Mouse (Mus musculus): ENCODE measurements around the gene Sphk1.
A peak's percentile ranks its signal among the peaks of the same experiment; 100 is the strongest.

Sphk1 gene

DNA sequence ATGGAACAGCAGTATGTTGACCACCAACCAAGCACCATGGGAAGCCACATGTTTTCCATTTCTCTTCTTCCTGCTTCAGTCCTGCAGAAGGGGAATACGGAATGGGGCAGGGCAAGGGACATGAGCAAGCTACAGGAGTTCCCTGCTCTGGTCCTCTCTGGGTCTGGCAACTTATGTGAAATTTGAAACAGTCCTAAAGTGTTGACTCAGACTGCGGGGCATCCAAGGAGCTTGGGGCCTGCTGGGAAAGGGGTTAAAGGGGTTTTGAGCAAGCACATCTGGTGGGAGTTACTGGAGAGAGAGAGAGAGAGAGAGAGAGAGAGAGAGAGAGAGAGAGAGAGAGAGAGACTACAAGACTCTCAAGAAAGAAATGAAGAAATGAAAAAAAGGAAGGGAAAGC lies 22.0 kb upstream of the Sphk1 start:
- DNase-seq (ENCODE audit: low spot score in 2 of 2), result no peak

DNA sequence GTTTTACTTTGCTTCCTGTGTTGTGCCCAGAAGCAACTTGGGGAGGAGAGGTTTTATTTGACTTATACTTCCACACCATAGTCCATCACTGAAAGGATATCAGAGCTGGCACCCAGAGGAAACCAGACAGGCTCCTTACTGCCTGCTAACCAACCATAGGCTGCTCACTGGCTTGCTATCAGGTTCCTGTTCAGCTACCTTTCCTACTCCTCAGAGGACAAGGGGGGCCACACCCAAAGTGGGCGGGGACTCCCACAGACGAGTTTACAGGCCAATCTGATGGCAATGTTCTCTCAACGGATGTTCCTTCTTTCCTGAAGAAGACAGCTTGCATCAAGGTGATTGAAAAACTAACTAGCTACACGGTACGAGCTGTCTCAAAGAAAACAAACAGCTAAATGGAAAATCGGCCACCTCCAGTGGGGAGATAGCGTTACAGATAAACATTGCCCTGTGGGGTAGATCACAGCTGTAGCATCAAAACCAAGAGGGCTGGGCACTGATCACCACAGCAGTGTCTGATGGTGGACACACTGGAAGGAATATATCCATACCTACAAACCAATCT lies 19.3 kb upstream of the Sphk1 start:
- DNase-seq (ENCODE audit: low spot score in 2 of 2), result peak in 1 of 2 experiments; percentile 67

DNA sequence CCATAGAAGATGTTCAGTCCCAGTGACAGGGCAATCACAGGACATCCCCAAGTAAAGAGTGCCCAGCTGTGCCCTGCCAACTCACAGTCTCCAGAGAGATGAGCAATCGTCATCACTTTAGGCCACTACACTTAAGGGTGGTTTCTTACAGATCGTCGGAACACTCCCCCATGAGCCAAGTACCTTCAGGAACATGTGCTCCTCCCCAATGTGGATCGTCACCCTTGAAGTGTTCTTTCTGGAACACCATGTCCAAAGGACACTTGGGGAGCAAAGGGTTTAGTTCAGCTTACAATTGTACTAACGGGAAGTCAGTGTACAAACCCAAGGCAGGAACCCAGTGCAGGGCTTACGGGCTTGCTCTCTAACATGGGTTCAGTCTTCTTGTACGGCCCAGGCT lies 18.6 kb upstream of the Sphk1 start:
- DNase-seq (ENCODE audit: low spot score in 2 of 2), result no peak

DNA sequence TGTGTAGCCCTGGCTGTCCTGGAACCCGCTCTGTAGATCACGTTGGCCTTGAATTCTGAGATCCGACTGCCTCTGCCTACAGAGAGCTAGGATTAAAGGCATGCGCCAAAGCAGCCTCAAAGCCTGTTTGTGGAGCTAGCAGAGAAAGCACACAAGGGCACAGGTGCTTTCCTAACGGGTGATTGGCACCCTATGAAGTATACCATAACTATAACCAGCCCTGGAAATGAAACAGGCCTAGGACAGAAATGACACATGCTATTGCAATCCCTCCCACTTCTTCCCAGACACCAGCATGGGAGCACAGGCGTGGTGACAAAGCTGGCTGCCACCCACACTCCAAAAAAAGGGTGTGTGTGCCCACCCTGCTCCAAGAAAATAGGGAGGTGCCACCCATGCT lies 17.7 kb upstream of the Sphk1 start:
- DNase-seq (ENCODE audit: low spot score in 2 of 2), result no peak

DNA sequence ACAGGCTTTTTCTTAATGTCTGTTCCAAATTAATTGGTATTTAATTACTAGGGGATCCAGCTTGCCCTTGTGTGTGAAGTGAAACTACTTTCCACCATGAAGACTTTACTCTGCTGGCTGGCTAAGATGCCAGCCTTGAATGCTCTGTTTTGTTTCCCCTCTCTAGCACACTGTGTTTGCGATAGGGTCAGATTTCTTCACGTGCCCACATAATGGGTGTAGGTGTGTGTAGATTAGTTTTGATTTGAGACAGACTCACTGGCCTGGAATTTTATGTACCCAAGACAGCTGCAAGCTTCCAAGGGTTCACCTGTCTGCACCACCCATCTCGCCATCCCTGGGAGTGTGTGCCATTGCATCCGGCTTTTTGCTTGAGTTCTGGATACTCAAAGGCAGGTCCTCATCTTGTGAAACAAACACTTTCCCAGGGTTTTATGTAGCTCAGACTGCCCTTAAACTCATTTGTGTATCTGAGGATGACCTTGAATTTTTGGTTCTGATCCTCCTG lies 17.1 kb upstream of the Sphk1 start:
- no peak for DNase-seq (ENCODE audit: low spot score in 2 of 2)

DNA sequence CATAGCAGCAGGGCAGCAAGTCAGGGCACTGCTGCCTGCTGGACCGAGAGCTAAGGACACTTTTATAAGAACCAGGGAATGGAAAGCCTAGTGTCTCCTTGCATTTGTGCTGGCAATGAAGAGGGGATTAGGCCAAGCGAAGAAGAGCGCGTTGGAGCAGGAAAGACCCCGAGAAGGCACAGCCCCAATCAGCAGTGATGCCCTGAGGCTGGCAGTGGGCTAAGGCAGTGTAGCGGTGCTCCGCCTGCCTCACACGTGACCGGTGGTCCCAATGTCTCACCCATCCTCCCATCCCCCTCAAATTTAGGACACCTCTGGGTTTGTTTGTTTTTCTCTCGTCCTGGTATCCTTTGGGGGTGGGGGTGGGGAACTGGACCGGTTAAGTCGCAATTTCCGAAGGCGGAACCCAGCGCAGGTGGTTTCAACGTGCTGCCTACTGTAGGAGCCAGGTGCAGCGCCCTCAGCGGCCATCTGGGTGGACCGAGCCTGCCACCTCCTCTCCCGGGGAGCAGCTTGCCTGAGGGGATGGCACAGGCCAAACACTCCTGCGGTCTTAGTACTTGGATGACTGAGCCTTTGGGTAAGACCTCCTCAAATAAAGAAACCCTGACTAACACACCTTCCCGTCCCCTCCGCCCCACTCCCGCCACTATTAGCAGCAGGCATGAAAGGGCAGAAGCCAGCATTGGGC lies 15.2 kb upstream of the Sphk1 start:
- no peak for DNase-seq (ENCODE audit: low spot score in 2 of 2)

DNA sequence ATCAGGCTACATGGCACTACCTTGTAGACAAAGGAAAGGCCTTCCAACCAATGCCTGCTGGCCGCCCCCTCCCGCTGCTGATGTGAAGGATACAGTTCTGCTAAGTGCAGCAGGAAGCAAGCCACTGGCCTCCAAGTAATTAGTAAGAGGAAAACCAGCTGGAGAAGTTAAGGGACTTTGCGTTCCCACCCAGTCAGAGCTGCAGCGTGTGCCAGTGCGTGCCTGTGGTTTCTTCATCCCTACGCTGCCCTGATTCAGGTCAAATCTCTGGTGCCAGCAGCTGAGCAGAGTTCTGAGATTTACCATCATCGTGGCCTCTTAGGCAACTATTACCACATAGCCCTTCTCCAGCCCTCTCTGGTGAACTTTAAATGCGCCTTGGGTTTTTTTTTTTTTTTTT lies 12.2 kb upstream of the Sphk1 start:
- no peak for DNase-seq (ENCODE audit: low spot score in 2 of 2)

DNA sequence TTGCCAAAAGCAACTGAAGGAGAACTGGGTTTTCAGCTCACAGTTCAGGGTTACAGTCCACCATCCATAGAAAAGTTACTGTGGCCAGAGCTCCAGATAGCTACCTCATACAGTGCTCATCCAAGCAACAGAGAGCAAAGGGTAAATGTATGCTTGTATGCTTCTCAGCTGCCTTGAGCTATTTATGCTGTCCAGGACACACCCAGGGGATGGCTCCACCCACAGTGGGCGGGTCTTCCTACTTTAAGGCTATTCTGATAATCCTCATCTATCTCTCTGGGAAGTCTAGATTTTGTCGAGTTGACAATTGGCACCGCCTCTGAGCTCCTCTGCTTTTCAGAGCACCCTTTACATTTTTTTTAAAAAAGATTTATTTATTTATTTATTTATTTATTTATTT lies 9.6 kb upstream of the Sphk1 start:
- peak in 1 of 2 experiments; percentile 62 for DNase-seq (ENCODE audit: low spot score in 2 of 2)

DNA sequence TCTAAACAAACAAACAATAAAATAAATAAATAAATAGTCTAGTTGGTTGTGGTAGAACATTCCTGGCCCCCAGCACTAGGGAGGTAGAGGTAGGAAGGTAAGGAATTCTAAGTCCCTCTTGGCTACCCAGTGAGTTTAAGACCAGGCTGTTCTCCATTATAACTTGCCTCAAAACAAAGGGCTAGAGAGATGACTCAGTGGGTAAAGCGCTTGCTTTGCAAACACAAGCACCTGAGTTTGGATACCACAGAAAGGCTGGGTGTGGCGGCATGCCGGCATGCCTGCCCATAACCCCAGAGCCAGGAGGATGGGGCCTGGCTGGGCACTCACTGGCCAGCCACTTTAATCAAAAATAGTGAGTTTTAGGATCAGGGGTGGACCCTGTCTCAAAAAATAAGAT lies 8.7 kb upstream of the Sphk1 start:
- no peak for DNase-seq (ENCODE audit: low spot score in 2 of 2)

DNA sequence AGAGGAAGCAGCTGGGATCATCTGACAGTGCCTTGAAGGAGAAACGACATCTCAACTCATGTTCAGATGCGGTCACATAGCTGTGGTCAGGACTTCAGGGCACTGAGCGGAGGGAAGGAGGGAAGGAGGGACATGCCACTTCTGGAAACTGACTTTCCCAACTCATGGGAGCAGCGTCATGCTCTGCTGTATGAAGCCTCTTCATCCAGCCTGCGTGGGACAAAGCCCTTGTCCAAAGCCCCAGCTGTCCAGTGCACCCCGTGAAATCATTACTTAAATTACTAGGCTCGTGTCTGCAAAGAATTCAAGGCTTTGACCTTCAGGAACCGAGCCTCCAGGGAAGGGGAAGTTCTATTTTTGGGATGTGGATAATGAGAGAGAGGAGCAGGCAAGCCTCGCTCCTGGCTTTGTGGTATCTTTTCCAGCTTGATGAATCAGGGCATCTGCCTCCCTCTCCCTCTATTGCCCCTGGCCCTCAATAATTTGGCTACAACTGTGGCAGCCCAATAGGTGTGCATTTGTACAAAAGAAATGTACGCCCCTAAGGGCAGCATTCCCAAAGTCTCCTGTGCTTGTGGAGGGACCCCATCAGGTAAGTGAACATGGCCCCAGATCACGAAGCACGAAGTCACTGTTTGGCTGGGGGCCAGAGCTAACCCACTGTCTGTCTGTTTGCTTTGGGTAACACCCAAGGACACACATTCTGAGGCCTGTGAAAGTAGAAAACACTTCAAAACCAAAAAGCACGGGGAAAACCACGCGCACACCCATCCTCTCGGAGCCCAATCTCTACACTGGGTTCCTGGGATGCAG lies 7.6 kb upstream of the Sphk1 start:
- DNase-seq (ENCODE audit: low spot score in 2 of 2), result no peak

DNA sequence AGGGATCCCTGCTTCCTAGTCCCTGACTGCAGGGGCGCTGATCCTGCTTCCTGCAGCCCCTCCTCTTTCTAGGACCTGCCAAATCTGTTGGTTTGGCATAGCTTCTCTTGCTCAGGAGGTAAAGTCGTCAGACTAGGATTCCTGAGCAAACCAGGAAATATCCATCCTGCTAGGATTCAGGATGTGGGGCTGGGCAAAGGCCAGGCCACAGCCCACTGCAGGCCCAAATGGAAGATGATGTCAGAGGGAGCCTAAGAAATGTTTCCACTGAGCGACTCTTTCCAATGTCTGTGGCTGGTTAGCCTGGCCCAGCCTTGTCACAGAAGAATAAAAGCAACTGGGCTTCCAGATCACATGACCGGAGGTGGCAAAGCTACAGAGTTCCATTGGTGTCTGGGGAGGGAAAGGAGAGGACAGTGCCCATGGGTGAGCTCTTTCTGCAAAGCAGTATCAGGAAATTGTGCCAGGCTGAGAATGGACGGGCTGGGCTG lies 7.0 kb upstream of the Sphk1 start:
- DNase-seq (ENCODE audit: low spot score in 2 of 2), result no peak

DNA sequence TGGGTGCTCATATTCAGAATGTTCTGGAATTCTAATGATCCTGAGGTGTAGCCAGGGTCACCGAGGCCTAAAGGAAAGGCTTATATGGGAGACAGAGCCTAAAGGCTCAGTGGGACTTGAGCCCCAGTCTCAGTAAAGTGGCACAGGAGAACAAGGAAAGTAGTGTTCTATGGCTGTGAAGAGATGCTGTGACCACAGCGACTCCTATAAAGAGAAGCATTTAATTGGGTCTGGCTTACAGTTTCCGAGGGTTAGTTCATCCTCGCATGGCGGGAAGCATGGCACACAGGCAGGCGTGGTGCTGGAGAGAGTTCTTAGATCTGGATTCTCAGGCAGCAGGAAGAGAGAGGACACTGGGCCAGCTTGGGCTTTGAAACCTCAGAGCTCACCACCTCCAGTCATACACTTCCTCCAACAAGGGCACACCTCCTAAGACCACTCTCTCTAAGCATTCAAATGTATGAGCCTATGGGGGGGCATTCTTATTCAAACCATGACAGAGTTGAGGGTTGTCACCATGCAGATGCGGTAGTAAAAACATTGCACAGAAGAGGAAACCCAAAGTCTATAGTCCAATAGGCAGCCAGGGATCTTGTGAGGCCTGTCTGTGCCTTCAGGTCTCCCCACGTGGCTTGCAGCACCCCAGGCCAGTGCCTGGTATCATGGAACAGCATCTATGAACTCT lies 1.9 kb upstream of the Sphk1 start:
- DNase-seq (ENCODE audit: low spot score in 2 of 2), result no peak

DNA sequence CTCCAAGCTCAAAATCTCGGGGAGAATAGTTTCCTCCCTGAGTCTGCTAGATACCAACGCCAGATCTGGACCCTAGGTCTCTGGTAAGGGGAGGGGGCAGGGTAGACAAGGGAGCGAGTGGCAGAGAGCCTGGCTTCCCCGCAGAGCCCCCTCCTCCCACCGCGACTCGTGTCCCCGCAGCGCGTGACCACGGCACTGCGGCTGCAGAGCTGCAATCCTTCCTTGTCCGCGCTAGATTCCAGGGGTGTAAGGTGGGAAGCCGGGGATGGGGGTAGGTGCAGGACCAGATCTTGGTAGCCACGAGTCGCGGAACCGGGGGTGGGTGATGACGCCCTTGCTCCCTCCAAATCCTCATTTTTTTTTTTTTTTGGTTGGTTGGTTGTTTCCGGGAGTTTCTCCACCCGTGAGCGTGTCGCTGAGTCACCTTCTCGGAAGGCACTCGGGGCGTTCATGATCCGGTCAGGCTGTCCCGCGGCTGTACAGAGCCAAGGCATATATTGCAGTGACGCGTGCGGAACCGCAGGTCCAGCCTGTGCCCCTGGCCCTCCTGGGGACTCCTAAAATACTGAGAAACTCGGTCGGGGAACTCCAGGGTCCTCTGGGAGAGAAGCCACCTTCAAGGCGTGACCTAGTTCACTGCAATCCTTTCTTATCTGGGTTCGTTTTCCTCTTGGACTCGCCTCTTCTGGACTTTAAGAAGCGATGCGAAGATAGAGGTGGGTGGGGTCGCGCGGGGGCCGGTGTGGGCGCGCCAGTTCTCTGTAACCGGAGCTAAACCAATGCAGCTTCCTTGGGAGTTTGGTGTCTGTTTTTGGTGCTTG lies 856 bp downstream of the Sphk1 start:
- peak in 1 of 2 experiments; percentile 73 for DNase-seq (ENCODE audit: low spot score in 2 of 2)

DNA sequence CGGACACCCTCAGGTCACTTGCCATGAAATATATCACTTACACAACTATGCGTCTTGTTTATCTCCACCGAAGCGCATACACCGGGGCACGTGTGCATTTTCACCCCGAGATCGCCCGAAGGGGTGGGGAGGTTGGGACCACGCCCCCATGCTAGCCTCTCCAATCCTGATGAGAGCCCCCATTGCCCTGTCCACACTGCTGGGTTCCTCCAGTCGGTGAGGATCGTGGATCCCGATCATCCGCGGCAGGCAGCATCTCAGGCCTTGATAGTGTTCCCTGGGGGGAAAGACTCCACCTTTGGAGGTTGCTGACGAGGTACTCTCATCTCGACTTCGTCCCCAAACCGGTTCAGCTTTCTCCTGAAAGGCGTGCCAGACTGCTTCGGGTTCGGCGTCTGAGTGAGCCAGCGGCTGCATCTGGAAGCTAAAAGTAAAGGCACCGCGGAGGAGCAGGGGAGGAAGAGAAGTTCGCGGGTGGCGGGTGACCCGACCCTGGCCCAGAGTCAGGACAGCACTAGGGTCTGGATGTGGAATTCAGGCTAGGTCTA lies 1.6 kb downstream of the Sphk1 start:
- peak; percentile 76 to 85 for DNase-seq (ENCODE audit: low spot score in 2 of 2)

DNA sequence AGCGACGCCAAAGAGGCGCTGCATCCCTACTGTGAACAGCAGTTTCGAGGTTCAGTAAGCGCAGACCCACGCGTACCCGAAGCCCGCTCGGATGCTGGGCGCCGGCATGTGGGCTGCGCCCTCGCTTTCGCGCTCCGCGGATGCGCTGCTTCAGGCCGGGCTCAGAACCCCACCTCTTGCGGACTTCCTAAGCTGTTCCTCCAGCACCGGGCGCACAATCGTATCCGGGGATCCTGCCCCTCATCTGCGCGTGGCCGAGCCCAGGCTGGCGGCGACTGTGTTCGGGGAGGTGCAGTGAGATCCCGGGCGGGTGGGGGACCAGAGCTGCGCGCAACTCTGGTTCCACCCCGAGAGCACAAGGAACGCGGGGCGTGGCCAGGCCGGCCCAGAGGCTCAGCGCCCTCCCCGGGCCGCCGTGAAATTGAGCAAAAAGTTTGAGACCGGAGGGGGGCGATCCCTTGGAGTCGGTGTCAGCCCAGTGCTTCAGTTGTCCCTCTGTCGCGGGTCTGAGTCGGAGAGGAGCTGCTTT lies 2.1 kb downstream of the Sphk1 start:
- DNase-seq (ENCODE audit: low spot score in 2 of 2), result peak; percentile 88 to 93

DNA sequence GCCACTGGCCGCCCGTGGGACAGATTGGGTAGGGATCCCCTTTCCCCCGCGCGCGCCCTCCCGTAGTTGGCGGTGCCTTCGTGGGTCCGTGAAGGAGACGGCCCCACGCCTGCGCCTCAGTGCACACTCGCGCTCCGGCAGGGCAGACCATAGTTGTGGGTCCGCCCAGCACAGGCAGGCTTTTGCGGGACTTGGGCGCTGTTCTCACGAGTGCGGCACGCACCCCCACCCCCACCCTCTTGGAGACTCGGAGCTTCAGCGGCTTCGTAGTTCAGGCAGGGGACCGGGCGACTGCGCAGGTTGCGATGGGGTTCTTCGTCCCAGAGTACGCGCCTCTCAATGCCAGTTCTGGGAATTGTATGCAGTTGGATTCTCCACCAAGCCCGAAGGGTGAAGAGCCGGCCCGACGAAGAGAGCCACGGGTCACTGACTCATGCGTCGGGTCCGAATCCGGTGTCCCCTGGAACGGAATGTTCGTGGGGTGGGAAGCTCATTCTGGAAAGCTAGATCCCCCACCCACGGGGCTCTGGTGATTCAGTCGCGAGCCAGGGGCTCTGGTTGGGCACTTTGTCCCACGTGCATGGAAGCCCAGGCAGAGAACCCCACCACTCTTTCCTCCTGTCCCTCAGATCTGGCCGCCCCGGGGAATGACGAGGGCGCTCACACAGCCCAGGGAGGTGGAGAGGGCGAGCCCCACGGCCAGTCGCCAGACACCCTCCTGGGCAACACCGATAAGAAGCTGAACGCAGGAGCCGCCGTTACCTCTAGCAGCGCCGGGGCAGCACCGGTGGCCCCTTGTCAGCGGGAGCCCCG lies 2.8 kb downstream of the Sphk1 start:
- DNase-seq (ENCODE audit: low spot score in 2 of 2), result peak; percentile 87 to 92

DNA sequence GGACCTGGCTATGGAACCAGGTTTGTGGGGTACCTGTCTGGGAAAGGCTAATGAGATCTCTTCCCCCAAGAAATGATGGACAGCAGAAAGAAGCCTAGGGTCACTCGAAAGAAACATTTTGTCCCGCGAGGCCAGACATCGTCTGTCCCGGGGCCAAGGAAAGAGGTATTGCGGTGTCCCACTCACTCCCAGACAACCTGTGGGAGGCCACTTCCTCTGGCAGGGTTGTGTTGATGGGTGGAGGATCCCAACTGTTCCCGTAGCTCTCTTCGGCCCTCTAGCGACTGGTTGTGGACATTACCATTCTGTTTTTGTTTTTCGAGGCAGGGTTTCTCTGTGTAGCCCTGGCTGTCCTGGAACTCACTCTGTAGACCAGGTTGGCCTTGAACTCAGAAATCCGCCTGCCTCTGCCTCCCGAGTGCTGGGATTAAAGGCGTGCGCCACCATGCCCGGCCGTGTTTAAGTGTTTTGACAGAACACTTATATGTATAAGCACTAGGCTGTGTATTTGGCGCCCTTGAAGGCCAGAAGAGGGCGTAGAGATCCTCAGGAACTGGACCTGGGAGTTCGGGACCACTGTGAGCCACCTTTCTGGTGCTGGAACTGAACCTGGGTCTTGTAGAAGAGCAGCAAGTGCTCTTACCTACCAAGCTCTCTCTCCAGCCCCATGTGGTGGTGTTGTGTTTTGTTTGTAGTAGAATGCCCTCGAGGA lies 3.6 kb downstream of the Sphk1 start:
- peak; percentile 81 to 89 for DNase-seq (ENCODE audit: low spot score in 2 of 2)

DNA sequence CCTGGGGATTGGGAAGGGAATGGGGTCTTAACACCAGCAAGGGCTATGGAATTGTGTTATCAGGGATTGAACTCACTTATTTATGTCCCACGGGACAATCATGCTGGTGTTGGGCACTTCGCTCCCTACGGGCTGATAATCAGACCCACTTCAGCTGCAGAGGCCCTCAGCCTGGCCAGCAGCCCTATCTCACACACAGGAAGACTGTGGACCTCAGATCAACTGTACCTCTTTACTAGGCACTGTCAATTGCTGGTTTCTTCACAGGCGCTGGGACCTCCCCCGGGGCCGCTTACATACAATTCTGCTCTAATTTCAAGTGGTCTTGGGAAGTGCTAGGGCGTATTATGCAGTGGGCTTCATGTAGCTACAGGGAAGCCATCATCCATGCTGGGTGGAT lies 6.0 kb downstream of the Sphk1 start:
- peak in 1 of 2 experiments; percentile 57 for DNase-seq (ENCODE audit: low spot score in 2 of 2)

DNA sequence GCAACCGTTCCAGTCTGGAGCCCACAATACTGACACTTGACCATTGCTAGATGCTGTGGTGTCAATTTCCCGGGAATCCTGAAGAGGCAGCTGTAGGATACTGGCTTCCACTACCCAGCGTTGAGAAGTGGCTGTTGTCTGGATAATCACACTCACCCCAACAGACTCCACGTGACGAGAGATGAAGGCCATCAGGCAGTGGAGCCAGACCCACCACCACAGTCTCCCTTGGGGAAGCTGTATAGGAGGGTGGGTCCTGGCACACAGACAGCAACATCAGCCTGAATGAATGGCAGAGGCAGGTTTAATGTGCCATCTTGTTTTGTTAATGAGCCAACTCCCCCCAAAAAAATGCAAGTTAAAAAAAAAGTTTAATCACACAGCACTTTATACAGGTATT lies 6.7 kb downstream of the Sphk1 start:
- no peak for DNase-seq (ENCODE audit: low spot score in 2 of 2)
